Mouse (Mus musculus) lung, postnatal 0 days (tissue): ENCODE results near the gene Grin2c. TPM values are rescaled to one million over a fixed set of nuclear protein-coding genes. Genes with fewer than 3 reads are reported as not detected.

ENCODE experiments used
- ATAC-seq: fragments of 200-750 bp; cut with Nextera tagmentation; 2 replicates; pipeline ENCODE4 v1.8.0; 2017; ENCODE audit warnings: moderate library complexity
- DNase-seq: peaks from one replicate; pipeline ENCODE4 v3.0.0-alpha.2; 2016; ENCODE audit warnings: low spot score
- H3K27ac ChIP-seq: fragments of 300-500 bp; sonication (generic); 2 replicates; pipeline ENCODE4 v1.5.1; 2014; ENCODE audit warnings: antibody characterized with exemption, mild to moderate bottlenecking, low read length, mixed read lengths
- H3K27me3 ChIP-seq: fragments of 300-500 bp; sonication (generic); replicated peaks from 2 replicates; pipeline ENCODE4 v1.6.1; 2014; ENCODE audit warnings: low read length, mixed read lengths; ENCODE audit not compliant: insufficient read depth
- H3K36me3 ChIP-seq: fragments of 300-500 bp; sonication (generic); 2 replicates; pipeline ENCODE4 v1.6.1; 2014; ENCODE audit warnings: low read length, mixed read lengths; ENCODE audit not compliant: insufficient read depth
- H3K4me1 ChIP-seq: fragments of 300-500 bp; sonication (generic); 2 replicates; pipeline ENCODE4 v1.6.1; 2014; ENCODE audit warnings: antibody characterized with exemption, low read depth, low read length, mixed read lengths; ENCODE audit not compliant: insufficient read depth
- H3K4me2 ChIP-seq: fragments of 300-500 bp; sonication (generic); replicated peaks from 2 replicates; pipeline ENCODE4 v1.6.1; 2014; ENCODE audit warnings: low read depth, mild to moderate bottlenecking, low read length, moderate library complexity, mixed read lengths
- H3K4me3 ChIP-seq: fragments of 300-500 bp; sonication (generic); 2 replicates; pipeline ENCODE4 v1.5.1; 2014; ENCODE audit warnings: low read depth, low read length
- H3K9ac ChIP-seq: fragments of 300-500 bp; sonication (generic); replicated peaks from 2 replicates; pipeline ENCODE4 v1.6.1; 2014; ENCODE audit warnings: low read depth, mild to moderate bottlenecking
- H3K9me3 ChIP-seq: fragments of 300-500 bp; sonication (generic); 2 replicates; pipeline ENCODE4 v1.6.1; 2016; ENCODE audit warnings: low read length, mixed read lengths
- CTCF ChIP-seq: IDR thresholded peaks from 2 replicates; pipeline ENCODE4 v1.5.1; 2016; ENCODE audit warnings: antibody characterized with exemption, mild to moderate bottlenecking
- EP300 ChIP-seq: IDR thresholded peaks from 2 replicates; pipeline ENCODE4 v1.6.1; 2016; ENCODE audit warnings: antibody characterized with exemption, mild to moderate bottlenecking, control low read depth
- WGBS: fragments of 180-500 bp; shearing (Covaris S2); extraction: QIAGEN DNeasy Blood & Tissue Kit; methylation state at CpG from one replicate; pipeline ENCODE4 v1.1.7; 2014; 5-methylcytosine and 5-hydroxymethylcytosine counted together
- polyA plus RNA-seq: library from polyadenylated mRNA; unstranded; fragments of >200 nt; fragmentation: Nextera tagmentation; extraction: Ambion mirVana; gene quantifications from 2 replicates; pipeline ENCODE4 v1.2.1, GENCODE M21; 2015

The Grin2c gene
- polyA plus RNA-seq, 1 experiment from 2014 or later, result 0.11 TPM

DNA sequence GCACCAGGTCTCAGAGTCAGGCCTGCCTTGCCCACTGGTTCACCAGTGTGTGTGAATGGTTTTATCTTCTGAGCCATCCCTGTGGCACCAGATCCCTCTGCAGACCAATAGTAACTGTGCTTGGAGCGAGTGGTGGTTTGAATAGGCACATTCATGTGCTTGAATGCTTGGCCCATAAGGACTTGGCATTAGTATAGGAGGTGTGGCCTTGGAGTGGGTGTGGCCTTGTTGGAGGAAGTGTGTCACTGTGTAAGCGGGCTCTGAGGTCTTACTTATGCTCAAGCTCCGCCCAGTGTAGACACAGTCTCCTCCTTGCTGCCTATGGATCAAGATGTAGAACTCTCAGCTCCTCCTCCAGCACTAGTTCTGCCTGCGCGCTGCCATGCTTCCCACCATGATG, 20.3 kb upstream of the Grin2c start:
- ATAC-seq (no peak), DNase-seq (no peak)
- no peak overlapping the region for H3K4me2 ChIP-seq
- H3K36me3 ChIP-seq, result no peaks in the 10 kb centered on the region
- no peak overlapping the region for H3K4me3 ChIP-seq
- no peak for TF ChIP-seq EP300
- TF ChIP-seq CTCF, result no peak
- no peak overlapping the region for H3K9ac ChIP-seq
- H3K27ac ChIP-seq, result no peak overlapping the region
- H3K9me3 ChIP-seq, result no peaks in the 10 kb centered on the region
- 84% methylated on average over 5 of the region's 5 CpGs for WGBS
- H3K4me1 ChIP-seq, result 0 out of 2 replicates have a peak, but pooled peaks cover 4% of the 10 kb centered on the region
- no peaks in the 10 kb centered on the region for H3K27me3 ChIP-seq

DNA sequence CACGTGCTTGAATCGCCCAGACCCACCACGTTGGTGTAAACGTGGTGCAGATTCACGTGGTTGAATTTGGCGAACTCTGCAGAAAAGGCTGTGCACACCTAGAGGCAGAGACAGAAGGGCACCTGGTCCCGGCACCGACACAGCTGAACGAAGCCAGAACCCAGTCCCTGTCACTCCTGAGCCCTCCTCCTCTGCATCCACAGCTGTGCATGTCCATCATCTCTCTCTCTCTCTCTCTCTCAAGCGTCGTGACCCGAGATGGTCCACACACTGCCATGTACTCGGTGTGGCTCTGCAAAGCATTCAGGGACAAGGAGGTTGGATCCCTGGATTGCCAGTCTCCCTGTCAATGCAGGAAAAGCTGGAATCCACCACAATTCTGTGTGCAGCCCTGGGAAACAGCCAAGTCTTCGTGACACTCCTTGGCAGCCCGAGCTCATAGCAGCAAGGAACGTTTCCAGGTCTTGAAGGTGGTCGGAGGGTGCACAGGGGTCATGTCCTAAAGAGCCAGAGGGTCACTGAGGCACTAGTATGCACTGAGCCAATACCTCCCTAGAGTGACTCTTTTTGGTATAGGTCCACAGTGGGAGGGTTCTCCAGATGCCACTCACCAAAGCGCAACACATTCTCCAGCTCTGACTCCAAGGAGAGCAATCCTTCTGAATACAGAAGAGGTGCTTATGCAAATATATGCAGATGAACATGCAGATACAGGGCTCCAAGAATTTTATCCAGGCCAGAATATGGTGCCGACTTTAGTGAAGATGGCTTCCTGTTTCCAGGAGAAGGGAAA, 19.4 kb upstream of the Grin2c start:
- Histone ChIP-seq H3K27me3 (no peaks in the 10 kb centered on the region), H3K4me3 (no peak overlapping the region), H3K4me1 (0 out of 2 replicates have a peak, but pooled peaks cover under 1% of the 10 kb centered on the region), H3K9me3 (no peaks in the 10 kb centered on the region), H3K36me3 (no peaks in the 10 kb centered on the region), H3K9ac (no peak overlapping the region), H3K4me2 (no peak overlapping the region), H3K27ac (no peak overlapping the region)
- DNase-seq (no peak), ATAC-seq (no peak)
- TF ChIP-seq CTCF (no peak), EP300 (no peak)
- 69% methylated on average over 19 of the region's 19 CpGs for WGBS

DNA sequence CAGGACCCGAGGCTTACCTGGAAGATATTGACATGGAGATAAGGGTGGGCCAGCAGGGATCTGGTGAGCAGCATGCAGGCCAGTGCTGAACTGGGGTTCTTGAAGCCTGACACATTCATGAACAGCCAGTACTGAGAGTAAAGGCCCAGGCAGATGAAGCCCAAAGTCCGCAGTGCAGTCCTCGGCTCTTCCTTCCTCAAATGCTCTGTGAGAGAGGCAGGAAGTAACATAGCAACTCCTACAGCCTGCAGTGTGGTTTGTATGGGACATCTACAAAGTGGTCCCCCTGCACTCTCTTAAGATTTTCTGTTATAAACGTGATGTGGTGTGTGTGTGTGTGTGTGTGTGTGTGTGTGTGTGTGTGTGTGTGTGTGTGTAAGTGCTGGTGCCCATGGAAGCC, 18.2 kb upstream of the Grin2c start:
- H3K9me3 ChIP-seq, result no peaks in the 10 kb centered on the region
- no peak overlapping the region for H3K9ac ChIP-seq
- H3K4me1 ChIP-seq, result no peaks in the 10 kb centered on the region
- H3K36me3 ChIP-seq, result no peaks in the 10 kb centered on the region
- ATAC-seq, result no peak
- H3K27ac ChIP-seq, result no peak overlapping the region
- H3K4me3 ChIP-seq, result no peak overlapping the region
- no peak overlapping the region for H3K4me2 ChIP-seq
- no peak for DNase-seq
- H3K27me3 ChIP-seq, result no peaks in the 10 kb centered on the region
- 19% methylated on average over 4 of the region's 4 CpGs for WGBS
- no peak for TF ChIP-seq EP300
- TF ChIP-seq CTCF, result no peak

DNA sequence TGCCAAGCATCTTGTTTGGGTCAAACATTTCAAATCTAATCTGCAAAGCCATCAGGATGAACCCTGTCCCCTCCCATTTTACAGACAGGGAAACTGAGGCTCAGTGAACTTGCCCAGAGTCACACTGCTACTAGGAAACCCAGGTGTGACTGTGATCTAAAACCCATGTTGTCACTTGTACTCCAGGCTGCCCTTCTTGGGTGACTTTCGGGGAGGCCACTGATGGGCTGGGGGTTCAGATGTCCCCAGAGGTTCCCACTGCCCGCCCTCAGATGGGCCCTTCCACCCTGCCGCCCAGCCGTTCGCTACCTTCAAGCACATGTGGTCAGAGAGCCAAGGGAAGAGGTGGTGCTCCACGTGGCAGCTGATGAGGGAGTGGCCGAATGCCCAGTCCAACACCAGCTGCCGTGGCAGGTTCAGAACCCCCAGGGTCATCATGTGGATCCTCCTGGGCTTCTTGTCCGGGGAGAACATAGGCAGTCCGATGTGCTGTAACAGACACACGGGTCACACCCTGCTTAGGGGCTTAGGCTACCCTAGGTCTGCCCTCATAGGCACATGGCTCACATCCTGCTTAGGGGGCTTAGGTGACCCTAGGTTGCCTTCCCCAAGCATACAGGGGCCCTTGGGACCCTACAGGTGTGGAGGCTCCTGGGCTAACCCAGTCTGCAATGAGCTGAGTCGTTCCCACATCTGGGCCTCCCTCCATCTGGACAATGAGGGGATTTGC, 17.0 kb upstream of the Grin2c start:
- Histone ChIP-seq H3K9me3 (no peaks in the 10 kb centered on the region), H3K4me3 (no peak overlapping the region), H3K27ac (no peak overlapping the region), H3K9ac (no peak overlapping the region), H3K27me3 (no peaks in the 10 kb centered on the region), H3K4me2 (no peak overlapping the region), H3K4me1 (no peaks in the 10 kb centered on the region), H3K36me3 (no peaks in the 10 kb centered on the region)
- no peak for ATAC-seq
- 78% methylated on average over 12 of the region's 12 CpGs for WGBS
- TF ChIP-seq CTCF (no peak), EP300 (no peak)
- DNase-seq, result no peak

DNA sequence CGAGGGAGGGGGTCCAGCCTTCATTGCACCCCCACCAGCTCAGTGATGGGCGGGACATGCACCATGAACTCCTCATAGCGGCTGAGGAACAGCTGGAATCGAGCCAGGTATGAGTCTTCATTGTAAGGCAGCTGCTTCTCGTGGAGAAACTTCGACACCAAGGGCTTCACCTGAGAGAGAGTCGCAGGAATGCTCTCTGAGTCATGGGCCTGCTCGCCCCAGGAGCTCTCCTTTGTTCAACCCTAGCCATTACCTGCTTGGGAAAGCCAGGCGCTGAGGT, 16.4 kb upstream of the Grin2c start:
- no peaks in the 10 kb centered on the region for H3K36me3 ChIP-seq
- H3K9ac ChIP-seq, result no peak overlapping the region
- no peak overlapping the region for H3K4me2 ChIP-seq
- no peaks in the 10 kb centered on the region for H3K27me3 ChIP-seq
- H3K9me3 ChIP-seq, result no peaks in the 10 kb centered on the region
- ATAC-seq (no peak), DNase-seq (no peak)
- H3K4me1 ChIP-seq, result no peaks in the 10 kb centered on the region
- 70% methylated on average over 9 of the region's 9 CpGs for WGBS
- H3K4me3 ChIP-seq, result no peak overlapping the region
- H3K27ac ChIP-seq, result no peak overlapping the region
- TF ChIP-seq EP300 (no peak), CTCF (no peak)

DNA sequence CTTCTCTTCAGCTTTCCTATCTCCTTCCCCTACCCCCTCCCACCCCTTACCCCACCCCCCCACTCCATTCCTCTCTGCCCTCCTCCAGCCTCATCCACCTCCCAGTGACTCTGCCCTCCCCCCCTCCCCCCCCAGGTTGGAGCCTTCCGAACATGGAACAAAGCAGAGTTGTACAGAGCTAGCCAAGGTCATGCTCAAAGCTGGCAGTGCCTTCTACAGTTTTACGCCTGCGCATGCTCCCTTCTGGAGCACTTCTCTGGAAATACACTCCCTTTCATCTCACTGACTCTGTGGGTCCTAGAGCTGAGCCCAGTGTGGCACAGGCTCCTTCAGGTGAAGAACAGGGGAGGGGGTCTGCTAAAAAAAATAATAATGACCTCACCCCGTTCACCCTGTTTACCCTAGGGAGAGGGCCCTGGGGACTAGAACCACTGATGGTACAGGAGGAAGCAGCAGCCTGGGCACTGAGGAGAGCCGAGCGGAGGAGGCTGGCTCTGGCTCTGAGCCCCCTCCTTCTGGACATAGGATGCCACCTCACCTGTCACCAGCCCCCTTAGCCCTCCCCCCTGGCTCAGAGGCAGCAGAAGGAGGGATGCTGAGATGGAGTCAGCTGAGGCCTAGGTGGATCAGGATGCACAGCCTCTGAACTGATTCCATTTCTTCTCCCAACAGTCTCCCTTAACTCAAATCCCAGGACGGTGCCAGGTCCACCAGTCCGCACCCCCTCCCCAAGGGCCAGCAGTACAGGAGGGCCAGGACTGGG, 15.9 kb upstream of the Grin2c start:
- WGBS, result 68% methylated on average over 8 of the region's 8 CpGs
- no peak overlapping the region for H3K4me2 ChIP-seq
- no peak overlapping the region for H3K27ac ChIP-seq
- H3K27me3 ChIP-seq, result no peaks in the 10 kb centered on the region
- no peaks in the 10 kb centered on the region for H3K36me3 ChIP-seq
- H3K9me3 ChIP-seq, result no peaks in the 10 kb centered on the region
- H3K4me3 ChIP-seq, result no peak overlapping the region
- DNase-seq (no peak), ATAC-seq (no peak)
- H3K4me1 ChIP-seq, result no peaks in the 10 kb centered on the region; the same call in 1 of the 2 replicates
- no peak overlapping the region for H3K9ac ChIP-seq
- no peak for TF ChIP-seq CTCF
- TF ChIP-seq EP300, result no peak
